Mouse (Mus musculus): ENCODE results near the gene Asns. TPM values are rescaled to one million over a fixed set of nuclear protein-coding genes. Genes with fewer than 3 reads are reported as not detected.

Asns gene
- total RNA-seq (2021): 10 to 100 TPM; 51.2 to 58.4 TPM
- long read RNA-seq, experiment 1, transcript Asns-201 (12 exons, 2,001 nt): major isoform, 47 of 52 reads
- long read RNA-seq, experiment 1, partial matches to known transcripts: 0 of 52 reads
- long read RNA-seq, experiment 1, other reads (novel, unspliced or antisense): 5 of 52 reads
- long read RNA-seq, experiment 2, transcript Asns-201 (12 exons, 2,001 nt): major isoform, 62 of 70 reads
- long read RNA-seq, experiment 2, partial matches to known transcripts: 1 of 70 reads
- long read RNA-seq, experiment 2, other reads (novel, unspliced or antisense): 7 of 70 reads

DNA sequence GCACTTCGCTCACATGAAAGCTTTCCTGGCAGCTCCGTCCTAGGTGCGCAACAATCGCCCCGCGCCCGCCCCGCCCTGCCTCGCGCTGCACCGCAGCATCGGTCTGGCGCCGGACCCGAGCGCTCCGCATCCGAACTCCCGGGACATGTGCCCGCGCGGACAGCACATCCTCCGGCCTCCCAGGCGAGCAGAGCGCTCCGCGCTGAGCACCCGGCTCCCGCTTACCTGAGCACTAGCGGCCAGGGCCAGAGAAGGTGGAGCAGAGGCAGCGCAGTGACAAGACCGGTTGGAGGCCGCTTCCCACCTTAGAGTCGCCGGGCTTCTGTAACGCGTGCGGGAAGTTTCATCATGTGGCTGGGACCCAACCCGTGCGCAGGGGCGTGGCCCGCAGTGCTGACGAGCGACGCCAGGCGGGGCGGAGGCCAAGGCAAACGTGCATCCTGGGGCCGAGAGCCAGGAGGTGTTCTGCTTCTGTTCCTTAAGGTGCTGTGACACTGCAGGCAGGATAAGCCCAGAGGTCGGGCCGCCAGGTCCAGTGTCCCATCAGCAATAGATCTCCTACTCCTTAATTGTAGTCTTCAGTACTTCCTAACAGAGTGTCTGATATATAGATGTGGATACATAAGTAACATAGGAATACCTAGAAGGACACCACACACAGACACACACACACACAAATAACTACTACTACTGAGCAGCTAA, at the start of gene Asns:
Gene Asns (minus strand): TSS at position 371 of the 702 bp plus-strand sequence.
- DNase-seq (ENCODE audit: low spot score in 2 of 2): peak; percentile 72 to 73

DNA sequence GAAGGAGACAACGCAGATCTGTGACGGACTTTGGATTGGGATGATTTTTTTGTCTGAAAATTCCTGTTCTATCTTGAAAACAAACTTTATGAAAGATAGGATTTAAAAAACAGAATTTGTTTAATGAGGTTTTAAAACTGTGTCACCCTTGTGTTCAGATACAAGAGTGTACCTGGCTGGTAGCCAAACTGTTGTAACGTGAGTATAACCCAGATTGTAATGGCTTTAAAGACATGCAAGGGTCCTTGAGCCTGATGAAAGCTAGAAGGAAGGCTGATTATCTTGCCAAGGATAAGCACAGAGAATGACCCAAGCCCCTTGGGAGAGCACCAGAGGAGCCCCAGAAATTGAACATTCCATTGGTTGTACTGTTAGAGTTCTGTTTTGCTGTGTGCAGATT, 48.7 kb upstream of the Asns start:
- no peak for DNase-seq (ENCODE audit: low spot score in 2 of 2)

DNA sequence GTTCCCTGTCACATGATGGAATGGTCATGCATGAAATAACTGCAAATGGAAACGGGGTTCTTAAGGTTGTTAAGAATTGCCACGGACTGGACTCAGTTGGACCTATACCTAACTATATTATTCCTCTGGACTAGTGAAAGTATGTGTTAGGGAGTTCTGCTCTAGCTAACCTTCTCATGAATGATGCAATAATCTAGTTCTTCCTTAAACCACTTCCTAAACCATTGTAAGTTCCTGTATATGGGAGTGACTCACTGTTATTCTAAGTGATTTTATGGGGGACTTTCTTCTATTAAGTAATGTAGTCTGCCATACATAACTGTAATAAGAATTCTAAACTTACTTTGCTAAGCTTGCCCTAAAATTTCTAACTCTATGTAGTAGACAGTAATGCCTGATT, 44.8 kb upstream of the Asns start:
- DNase-seq (ENCODE audit: low spot score in 2 of 2): no peak

DNA sequence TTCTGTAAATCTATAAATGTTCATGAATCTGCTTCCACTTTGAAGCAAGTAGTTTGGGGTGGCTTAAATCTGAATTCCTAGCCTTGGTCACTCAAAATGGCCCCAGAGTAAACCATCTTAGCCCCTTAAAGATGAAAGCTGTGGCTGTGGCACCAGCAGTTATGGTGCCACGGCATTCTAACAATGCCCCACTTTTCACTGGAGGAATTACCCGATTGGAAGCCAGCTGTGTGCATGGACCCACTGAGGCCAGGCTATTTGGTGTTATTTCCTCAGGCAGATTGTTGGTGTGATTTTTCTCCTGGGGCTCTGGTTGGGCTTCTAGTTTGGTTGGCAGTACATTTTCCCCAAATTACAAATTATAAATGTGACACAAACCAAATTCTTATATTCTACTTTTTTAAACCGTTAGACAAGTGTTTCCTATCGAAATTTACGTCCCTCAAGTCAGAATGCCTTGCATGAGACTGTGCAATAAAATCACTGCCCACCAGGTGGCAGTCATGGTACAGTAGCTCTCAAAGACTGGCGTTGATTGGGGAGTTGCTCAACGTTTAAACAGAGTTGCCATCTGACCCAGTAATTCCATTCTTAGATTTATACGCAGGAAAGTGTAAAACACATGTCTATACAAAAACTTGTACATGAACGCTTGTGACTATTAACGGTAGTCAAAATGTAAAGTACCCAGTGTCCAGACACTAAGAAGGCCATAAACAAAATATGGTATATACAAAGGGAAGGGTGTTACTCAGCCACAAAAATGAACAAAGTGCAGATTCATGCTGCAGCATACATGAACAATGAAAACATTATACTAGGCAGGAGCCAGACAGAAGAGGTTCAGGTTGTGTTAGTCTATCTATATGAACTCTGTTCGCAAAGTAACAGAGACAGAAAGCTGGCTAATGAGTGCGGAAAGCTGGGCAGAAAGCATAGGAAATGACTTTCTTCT, 40.0 kb upstream of the Asns start:
- DNase-seq (ENCODE audit: low spot score in 2 of 2): peak; percentile 84 to 88

DNA sequence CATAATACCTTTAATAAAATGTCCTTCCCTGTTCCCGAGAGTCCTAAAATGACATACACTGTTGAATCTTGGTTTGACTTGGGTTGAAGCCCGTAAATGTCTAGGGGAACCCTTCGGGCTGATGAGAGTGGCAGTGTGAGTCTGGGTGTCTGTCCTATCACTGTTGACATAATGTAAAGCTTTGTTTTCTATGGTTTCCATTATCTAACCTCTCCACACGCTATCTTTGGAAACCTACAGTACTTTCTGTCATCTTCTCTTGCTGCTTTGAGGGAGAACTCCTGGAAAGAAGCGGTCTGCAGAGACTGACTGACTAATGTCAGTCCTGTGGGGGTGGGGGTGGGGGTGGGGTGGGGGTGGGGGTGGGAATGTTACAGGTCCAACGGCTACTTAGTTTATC, 39.0 kb upstream of the Asns start:
- DNase-seq (ENCODE audit: low spot score in 2 of 2): no peak

DNA sequence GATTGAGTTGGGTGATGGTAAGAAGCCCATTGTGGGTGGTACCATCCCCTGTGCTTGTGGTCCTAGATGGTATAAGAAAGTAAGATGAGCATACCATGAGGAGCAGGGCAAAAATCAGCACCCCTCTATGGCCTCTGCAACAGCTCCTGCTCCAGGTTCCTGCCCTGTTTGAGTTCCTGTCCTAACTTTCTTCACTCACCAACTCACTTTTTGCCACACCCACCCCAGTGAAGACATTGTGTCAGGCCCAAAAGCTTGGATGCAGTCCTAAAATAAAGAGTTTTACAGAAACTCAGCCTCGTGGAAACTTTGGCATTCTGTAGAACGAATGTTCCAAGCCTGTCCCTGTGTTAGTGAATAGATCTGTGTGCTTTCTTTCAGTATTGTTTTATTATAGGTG, 36.1 kb upstream of the Asns start:
- DNase-seq (ENCODE audit: low spot score in 2 of 2): no peak

DNA sequence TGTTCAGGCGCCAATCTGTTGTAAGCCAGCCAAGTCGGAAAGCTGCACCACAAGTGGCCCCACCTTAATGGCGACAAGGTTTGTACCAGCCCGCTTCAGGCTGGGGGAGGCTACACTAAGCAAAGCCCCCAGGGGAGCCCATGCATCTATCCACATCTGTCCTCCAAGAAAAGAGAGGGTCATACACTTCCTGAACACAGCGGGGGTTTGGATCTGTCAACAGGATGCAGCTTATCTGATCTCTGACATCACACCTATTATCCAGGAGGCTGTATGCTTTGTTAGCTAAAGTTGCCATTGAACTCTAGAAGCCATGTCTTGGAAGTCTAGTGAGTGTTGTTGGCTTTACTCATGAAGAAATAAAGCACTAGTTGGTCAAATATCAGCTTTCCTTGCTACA, 35.2 kb upstream of the Asns start:
- DNase-seq (ENCODE audit: low spot score in 2 of 2): no peak

DNA sequence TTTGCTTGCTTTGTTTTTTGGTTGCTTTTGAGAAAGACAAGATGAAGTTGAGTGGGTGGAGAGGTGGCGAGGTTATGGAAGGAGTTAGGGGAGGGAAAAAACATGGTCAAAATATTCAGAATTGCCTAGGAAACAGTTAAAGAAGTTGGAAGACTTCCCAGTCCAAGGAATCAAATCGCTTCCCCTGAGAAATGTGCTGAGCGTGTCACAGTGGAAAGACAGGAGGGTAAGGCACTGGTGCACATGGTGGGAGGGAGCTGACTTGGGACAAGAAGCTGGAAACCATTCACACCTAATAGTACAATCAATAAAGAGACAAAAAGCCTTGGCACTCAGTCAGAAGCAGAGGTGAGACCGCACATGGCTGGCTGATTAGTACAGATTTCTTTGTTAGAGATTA, 23.2 kb upstream of the Asns start:
- DNase-seq (ENCODE audit: low spot score in 2 of 2): no peak

DNA sequence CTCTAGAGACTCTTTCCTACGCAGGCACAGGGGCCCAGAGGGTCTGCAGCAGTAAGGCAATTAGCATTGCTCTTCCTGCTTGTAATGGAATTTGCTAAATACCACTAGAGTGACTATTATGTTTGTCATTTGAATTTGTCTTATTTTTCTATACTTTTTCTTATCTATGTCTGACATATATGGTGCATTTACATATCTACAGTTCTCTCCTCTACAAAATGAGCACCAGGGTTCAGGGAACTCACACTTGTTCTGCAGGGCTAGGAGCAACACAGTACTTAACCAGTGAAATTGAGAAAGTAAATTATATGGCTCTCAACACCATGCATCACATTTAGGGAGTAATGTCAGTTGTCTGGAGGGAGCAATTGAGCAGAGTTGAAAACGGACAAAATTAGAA, 21.2 kb upstream of the Asns start:
- no peak for DNase-seq (ENCODE audit: low spot score in 2 of 2)

DNA sequence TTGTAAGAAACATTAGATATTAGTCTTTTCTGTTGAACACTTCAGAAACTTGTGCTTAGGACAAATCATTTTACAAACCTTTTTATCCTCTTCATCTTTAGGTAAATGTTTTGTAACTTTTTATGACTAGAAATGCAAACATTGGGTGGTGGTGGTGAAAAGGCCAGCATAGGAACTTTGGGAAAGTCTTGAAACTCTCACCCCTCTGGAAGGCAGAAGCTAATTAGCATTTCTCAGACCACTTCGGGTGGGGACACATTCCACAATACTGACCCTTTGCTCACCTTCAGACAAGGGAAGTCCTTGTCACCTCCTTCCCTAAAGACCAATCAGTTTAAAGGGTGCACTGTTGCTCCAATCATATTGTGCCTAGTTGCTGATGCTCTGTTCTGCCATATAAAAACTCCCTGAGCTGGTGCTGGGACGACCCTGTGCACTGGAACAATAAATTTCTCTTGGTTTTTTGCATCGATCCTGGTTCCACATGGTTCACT, 18.8 kb upstream of the Asns start:
- no peak for DNase-seq (ENCODE audit: low spot score in 2 of 2)

DNA sequence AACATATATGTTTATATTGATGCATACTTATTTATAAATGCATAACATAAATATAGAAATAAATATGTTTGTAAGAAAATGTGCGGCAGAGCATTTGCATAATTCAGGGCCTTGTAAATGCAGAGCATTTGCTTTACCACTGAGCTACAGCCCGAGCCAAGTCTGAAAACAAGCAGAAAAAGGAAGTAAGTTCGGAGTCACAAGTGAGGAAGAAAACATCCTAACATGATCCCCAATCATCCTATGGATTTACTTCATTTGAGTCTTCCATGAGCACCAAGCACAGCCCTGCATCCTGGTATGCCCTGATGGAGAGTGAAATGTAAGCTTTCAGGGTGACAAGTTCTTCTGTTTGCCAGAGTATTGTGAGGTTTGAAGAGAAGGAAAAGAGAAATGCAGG, 15.2 kb upstream of the Asns start:
- no peak for DNase-seq (ENCODE audit: low spot score in 2 of 2)

DNA sequence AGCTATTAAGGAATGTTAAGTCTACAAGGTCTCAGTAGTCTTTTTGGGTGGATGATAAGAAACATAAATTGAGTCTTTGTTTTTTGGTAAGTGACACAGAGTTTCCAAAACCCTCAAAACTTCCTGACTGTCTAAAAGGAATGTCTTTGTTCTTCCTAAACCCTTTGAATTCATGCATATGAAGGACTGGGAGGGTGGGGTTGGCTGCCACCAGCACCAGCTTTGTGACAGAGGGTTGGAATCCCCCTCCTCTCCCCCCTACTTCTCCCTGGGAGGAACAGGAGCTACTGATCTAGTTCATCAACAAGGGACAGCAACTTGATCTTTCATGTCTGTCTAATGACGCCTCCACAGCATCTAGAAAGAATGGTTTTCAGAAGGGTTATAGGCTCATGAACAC, 13.7 kb upstream of the Asns start:
- DNase-seq (ENCODE audit: low spot score in 2 of 2): no peak

DNA sequence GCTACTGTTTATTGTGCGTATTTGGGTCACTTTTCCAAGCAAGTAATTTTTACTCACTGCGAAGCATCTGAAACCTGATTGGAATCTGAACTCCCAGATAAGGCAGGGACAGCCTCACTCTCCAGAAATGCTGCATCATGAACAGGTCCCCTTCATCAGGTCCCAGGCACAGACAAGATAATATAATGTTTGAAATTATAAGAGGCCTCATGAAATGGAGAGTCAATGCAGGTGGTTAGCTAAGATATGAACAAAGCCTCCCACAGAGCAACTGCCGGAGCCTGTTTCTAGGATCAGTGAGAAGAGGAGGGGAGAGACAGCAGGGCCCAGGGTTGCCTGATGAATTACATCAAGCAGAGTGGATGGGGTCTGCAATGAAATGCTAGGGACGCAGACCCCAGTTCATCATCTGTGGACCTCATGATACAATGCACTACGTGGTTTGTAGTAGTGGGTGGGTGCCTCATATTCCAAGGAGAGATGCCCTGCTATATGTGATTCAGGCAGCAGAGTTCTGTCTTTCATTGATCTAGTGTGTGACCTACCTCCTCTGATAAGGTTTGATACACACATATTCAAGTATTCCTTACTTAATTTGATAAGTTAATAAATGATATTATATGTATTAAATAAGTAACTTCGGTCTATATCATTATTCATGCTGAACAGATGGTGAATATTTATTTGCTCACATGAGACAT, 5.1 kb upstream of the Asns start:
- no peak for DNase-seq (ENCODE audit: low spot score in 2 of 2)

DNA sequence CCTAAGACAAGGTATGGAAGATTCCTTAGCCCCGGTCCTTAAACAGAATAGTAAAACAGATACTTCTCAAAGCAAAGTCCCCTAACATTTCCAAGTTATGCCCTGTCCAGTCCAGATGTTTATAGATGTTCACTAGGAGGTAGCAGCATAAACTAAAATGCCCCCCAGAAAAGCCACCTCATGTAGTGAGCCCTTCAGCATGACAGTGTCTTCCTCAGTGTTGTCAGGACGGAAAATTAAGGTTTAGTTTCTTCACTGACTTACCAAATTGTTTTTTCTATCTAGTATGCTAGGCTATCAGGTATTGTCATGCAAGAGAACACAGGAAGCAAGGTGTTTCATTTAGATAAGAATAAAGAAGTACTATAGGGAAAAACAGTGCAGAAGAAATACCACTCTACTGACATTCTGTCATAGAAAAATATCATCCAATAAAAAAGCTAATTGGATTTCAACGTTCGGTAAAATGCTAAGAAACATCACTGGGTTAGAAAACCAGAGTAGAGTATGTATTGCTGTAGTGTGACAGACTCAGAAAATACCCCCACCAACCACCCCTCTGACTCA, 4.1 kb upstream of the Asns start:
- no peak for DNase-seq (ENCODE audit: low spot score in 2 of 2)

DNA sequence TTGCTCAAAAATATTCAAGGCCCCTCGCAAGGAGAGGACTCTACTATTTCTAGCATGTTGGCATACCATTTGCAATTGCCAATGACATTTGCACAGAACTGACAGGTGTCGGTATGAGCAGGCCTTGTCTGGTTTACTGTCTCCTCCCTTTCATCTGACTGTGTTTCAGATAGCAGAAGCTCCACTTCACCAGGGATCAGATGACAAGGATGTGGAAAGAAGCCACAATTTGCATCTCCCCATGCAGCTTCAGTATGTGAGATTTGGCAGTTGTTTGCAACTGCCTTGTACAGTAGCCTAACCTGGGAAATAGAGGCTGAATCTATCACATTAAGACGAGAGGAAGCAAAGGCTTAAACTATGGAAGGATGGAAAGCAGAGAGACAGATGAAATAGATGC, 3.6 kb upstream of the Asns start:
- DNase-seq (ENCODE audit: low spot score in 2 of 2): no peak

DNA sequence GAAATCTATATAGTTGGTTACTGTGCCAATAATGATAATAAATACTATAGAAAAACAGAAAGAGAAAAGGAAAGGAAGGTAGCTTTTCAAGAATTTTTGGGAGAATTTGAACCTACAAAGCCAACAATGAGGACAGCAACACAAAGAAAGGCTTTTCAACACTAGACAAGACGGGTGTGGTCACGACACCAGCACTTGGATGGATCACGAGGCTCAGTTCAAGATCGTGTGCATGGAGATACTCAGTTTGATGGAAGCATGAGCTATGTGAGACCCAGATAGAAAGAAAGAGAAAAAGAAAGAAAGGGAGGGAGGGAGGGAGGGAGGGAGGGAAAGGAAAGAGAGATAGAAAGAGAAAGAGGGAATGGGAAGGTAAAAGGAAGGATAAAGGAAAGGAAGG, 2.8 kb upstream of the Asns start:
- DNase-seq (ENCODE audit: low spot score in 2 of 2): no peak

DNA sequence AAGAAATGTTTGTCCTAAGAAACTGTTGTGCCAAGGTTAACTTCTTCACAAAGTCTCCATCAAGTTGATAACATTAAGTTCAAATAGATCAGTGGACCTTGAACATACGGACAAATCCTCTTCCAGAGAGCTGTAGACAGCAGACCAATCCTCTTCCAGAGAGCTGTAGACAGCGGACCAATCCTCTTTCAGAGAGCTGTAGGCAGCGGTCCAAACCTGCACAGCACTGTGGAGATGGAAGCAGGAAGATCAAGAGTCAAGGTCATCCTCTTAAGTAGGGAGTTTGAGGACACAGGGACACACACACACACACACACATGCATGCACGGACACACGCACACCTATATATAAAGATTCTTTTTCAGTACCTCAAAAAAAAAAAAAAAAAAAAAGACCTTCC, 612 bp upstream of the Asns start:
- DNase-seq (ENCODE audit: low spot score in 2 of 2): no peak

DNA sequence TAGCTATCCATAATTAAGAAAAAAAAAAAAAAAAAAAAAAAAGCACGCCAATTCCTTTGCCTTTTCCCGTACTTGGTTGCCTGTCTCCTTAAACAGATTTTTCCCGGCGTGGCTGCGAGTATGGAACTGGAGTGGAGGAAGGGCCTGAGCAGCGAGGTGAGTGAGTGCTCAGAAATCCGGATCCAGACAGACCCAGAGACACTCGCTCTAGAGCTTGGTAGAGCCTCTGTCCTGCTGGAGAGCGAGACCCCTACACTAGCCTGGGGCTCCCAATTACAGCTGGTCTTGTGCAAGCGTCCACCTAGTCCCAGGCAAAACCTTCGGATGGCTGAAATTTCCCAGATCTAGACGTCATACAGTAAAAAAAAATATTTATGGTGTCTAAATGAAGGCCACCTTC, 603 bp downstream of the Asns start:
- DNase-seq (ENCODE audit: low spot score in 2 of 2): no peak

DNA sequence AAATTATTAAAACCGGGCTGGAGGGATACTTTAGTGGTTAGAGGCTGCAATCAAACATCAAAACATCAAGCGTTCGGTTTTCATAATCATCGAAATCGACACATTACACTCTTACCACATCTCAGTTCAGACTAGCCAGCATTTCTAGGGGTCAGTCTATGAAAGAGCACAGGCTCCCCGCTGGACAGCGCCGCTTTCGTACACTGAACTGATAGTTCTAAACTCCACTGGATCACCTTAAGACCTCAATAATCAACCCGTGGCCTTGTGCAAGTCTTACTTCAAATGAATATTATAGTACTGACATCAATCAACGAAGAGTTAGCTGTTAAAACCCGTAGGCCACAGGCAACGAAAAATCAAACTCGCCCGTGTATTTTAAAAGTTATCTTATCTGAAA, 1.0 kb downstream of the Asns start:
- no peak for DNase-seq (ENCODE audit: low spot score in 2 of 2)

DNA sequence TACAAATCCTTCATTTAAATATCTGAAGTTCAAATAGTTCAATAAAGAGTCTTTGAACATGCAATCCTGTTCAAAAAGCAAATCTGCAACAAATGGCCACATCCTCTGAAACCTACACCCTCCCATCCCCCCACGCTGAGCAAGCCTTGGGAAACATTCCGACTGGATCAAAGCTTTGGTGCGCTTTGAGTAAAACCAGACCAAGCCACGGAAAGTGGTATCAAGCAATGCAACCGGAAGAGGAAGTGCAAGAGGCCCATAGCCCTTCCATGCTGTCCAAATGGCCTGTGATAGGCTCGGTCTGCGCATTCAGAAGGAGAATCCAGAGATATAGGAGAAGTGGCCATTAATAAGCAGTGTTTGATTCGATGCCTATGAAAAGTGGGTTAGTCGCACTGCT, 2.6 kb downstream of the Asns start:
- no peak for DNase-seq (ENCODE audit: low spot score in 2 of 2)

DNA sequence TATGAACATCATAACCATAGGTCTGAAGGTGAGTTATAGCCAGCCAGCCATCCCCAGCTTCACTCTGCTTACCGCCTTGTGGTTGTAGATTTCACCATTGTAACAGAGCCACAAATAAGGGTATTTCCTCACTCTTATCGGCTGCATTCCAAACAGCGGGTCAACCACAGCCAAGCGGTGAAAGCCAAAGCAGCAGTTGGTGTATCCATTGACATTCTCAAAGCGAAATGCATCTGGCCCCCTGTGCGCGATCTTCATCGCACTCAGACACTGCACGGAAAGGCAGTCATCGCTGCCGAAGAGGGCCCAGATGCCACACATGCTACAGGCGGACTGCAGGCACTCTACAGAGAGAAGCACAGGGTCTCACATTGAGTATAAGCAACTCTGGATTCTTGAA, 3.9 kb downstream of the Asns start:
- no peak for DNase-seq (ENCODE audit: low spot score in 2 of 2)

Data from adrenal gland, adult 18-20 months (tissue).